Mouse (Mus musculus): ENCODE results near the gene Aif1l.

DNA sequence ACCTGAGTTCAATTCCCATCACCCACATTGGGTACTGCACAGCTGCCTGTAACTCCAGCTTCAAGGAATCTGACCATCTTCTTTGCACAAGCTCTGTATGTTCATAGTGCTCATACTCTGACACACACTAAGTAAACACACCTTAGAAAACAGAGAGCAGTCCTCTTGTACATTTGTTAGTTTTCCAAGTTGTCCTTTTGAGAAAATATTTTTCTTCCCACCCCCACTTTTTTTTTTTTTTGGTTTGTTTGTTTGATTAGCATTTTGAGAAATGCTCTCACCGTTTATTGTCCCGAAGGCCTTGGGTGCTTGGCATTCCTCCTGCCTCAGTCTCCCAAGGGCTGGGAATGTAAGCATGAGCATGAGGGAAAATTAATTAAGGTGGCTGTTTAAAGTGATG is 58.4 kb downstream of the Aif1l start:
- TF ChIP-seq CTCF (IDR thresholded peaks at IDR 0.05; ENCODE audit: low read depth) (no peak), EP300 (IDR thresholded peaks at IDR 0.05; ENCODE audit: low read depth) (no peak)

Data from heart, postnatal 0 days (tissue).